Mouse (Mus musculus) liver, embryonic 16.5 days (tissue): ENCODE measurements around the gene Pdha1. TPM values are rescaled to one million over a fixed set of nuclear protein-coding genes. Genes with fewer than 3 reads are reported as not detected.

ENCODE experiments used
- ATAC-seq: fragments of 200-750 bp; cut with Nextera tagmentation; 2 replicates; pipeline ENCODE4 v1.8.0; 2017; ENCODE audit warnings: low read depth, mild to moderate bottlenecking, moderate number of reproducible peaks, moderate library complexity
- H3K27ac ChIP-seq: fragments of 300-500 bp; sonication (generic); 2 replicates; pipeline ENCODE4 v1.5.1; 2014; ENCODE audit warnings: mild to moderate bottlenecking, low read length
- H3K27me3 ChIP-seq: fragments of 300-500 bp; sonication (generic); 2 replicates; pipeline ENCODE4 v1.6.1; 2014; ENCODE audit warnings: low read depth, low read length, mixed read lengths; ENCODE audit not compliant: control insufficient read depth, insufficient read depth
- H3K36me3 ChIP-seq: fragments of 300-500 bp; sonication (generic); 2 replicates; pipeline ENCODE4 v1.6.1; 2014; ENCODE audit warnings: mild to moderate bottlenecking; ENCODE audit not compliant: control insufficient read depth, insufficient read depth
- H3K4me1 ChIP-seq: fragments of 300-500 bp; sonication (generic); 2 replicates; pipeline ENCODE4 v1.6.1; 2014; ENCODE audit warnings: low read depth, low read length, mixed read lengths; ENCODE audit not compliant: control insufficient read depth
- H3K4me2 ChIP-seq: fragments of 300-500 bp; sonication (generic); 2 replicates; pipeline ENCODE4 v1.6.1; 2014; ENCODE audit warnings: low read depth, low read length, mixed read lengths
- H3K4me3 ChIP-seq: fragments of 300-500 bp; sonication (generic); 2 replicates; pipeline ENCODE4 v1.5.1; 2014; ENCODE audit warnings: low read depth, mild to moderate bottlenecking, low read length
- H3K9ac ChIP-seq: fragments of 300-500 bp; sonication (generic); 2 replicates; pipeline ENCODE4 v1.6.1; 2014; ENCODE audit warnings: low read depth, low read length
- H3K9me3 ChIP-seq: fragments of 300-500 bp; sonication (generic); replicated peaks from 2 replicates; pipeline ENCODE4 v1.6.1; 2016; ENCODE audit warnings: low read length; ENCODE audit not compliant: control insufficient read depth
- WGBS: fragments of 180-500 bp; shearing (Covaris S2); extraction: QIAGEN DNeasy Blood & Tissue Kit; methylation state at CpG from one replicate; pipeline ENCODE4 v1.1.7; 2014; ENCODE audit not compliant: insufficient replicate concordance; 5-methylcytosine and 5-hydroxymethylcytosine counted together
- polyA plus RNA-seq: library from polyadenylated mRNA; unstranded; fragments of >200 nt; fragmentation: Nextera tagmentation; extraction: Ambion mirVana; gene quantifications from 2 replicates; pipeline ENCODE4 v1.2.1, GENCODE M21; 2015

Pdha1 gene
- polyA plus RNA-seq, 1 experiment from 2014 or later, result 42.8 TPM

DNA sequence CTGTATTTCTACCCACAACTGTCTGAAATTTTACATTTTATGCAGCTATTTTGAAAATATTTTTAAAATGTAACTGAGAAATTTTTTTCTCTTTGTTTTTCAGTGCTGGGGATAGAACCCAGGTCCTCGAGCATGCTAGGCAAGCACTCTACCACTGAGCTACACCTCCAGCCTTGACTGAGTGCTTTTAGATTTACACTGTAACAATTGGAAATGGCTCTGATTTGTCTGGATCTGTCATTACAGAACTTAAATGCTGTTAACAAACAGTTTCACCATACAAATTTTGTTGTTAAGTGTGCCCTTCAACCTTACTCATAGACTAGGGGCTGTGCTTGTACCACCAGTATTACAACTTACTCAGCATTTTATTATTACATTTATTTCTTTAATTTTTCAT is 46.2 kb downstream of the Pdha1 start:
- Histone ChIP-seq H3K36me3 (no peaks in the 10 kb centered on the region), H3K4me2 (no peak overlapping the region), H3K9me3 (no peaks in the 10 kb centered on the region), H3K9ac (no peak overlapping the region), H3K27me3 (no peaks in the 10 kb centered on the region), H3K4me3 (no peak overlapping the region), H3K27ac (no peak overlapping the region), H3K4me1 (no peaks in the 10 kb centered on the region)
- ATAC-seq, result no peak
- 29% methylated on average over 1 of the region's 1 CpGs for WGBS

Other genes with a start within 250 kb of the Pdha1 start
- gene Map3k15, start 150.0 kb downstream of the Pdha1 start, polyA plus RNA-seq, result 0.09 and 0.13 TPM in 2 replicates